Mouse (Mus musculus) heart, embryonic 14.5 days (tissue): ENCODE data around the gene Mbd4. TPM values are rescaled to one million over a fixed set of nuclear protein-coding genes. Genes with fewer than 3 reads are reported as not detected.

Source experiments
- ATAC-seq: fragments of 200-750 bp; cut with Nextera tagmentation; 2 replicates; pipeline ENCODE4 v1.8.0; 2017; ENCODE audit warnings: low read depth, moderate TSS enrichment; ENCODE audit not compliant: insufficient number of reproducible peaks, insufficient read depth, low FRiP score
- H3K27ac ChIP-seq, 2 experiments: fragments of 200-500 bp in 1 of 2; fragments of 300-500 bp in 1 of 2; sonication (generic) in 1 of 2; replicated peaks in 1 of 2; 2 replicates each; pipeline ENCODE4 v1.5.1; 2012 to 2014; ENCODE audit warnings: low read depth in 2 of 2, low read length in 2 of 2, control low read depth in 1 of 2, mild to moderate bottlenecking in 1 of 2, mixed read lengths in 1 of 2; ENCODE audit not compliant: control insufficient read depth in 1 of 2, insufficient read depth in 1 of 2
- H3K27me3 ChIP-seq: fragments of 300-500 bp; sonication (generic); 2 replicates; pipeline ENCODE4 v1.6.1; 2014; ENCODE audit warnings: mild to moderate bottlenecking, low read length, control low read depth; ENCODE audit not compliant: control insufficient read depth, insufficient read depth
- H3K36me3 ChIP-seq: fragments of 300-500 bp; sonication (generic); 2 replicates; pipeline ENCODE4 v1.6.1; 2014; ENCODE audit warnings: mild to moderate bottlenecking, control low read depth, low read length, mixed read lengths; ENCODE audit not compliant: control insufficient read depth, insufficient read depth
- H3K4me1 ChIP-seq, 2 experiments: fragments of 200-500 bp in 1 of 2; fragments of 300-500 bp in 1 of 2; sonication (generic) in 1 of 2; 2 replicates each; pipeline ENCODE4 v1.6.1; 2012 to 2014; ENCODE audit warnings: low read length in 2 of 2, control low read depth in 1 of 2, mixed read lengths in 1 of 2; ENCODE audit not compliant: control insufficient read depth in 2 of 2, insufficient read depth in 2 of 2
- H3K4me2 ChIP-seq: fragments of 300-500 bp; sonication (generic); 2 replicates; pipeline ENCODE4 v1.6.1; 2014; ENCODE audit warnings: mild to moderate bottlenecking, low read length
- H3K4me3 ChIP-seq, 2 experiments: fragments of 200-500 bp in 1 of 2; fragments of 300-500 bp in 1 of 2; sonication (generic) in 1 of 2; 2 replicates each; pipeline ENCODE4 v1.5.1; 2012 to 2014; ENCODE audit warnings: low read length in 2 of 2, mild to moderate bottlenecking in 2 of 2, control low read depth in 1 of 2, low read depth in 1 of 2, moderate library complexity in 1 of 2; ENCODE audit not compliant: control insufficient read depth in 1 of 2, insufficient read depth in 1 of 2
- H3K9ac ChIP-seq: fragments of 300-500 bp; sonication (generic); 2 replicates; pipeline ENCODE4 v1.6.1; 2014; ENCODE audit warnings: mild to moderate bottlenecking, low read length
- H3K9me3 ChIP-seq: fragments of 300-500 bp; sonication (generic); 2 replicates; pipeline ENCODE4 v1.6.1; 2016; ENCODE audit warnings: low read length, control low read depth; ENCODE audit not compliant: control insufficient read depth
- WGBS: fragments of 180-500 bp; shearing (Covaris S2); extraction: QIAGEN DNeasy Blood & Tissue Kit; methylation state at CpG from one replicate; pipeline ENCODE4 v1.1.7; 2014; 5-methylcytosine and 5-hydroxymethylcytosine counted together
- polyA plus RNA-seq: library from polyadenylated mRNA; unstranded; fragments of >200 nt; fragmentation: Nextera tagmentation; extraction: Ambion mirVana; gene quantifications from 2 replicates; pipeline ENCODE4 v1.2.1, GENCODE M21; 2014

Gene Mbd4
- polyA plus RNA-seq, 1 experiment from 2014 or later, result 7.6 TPM

DNA sequence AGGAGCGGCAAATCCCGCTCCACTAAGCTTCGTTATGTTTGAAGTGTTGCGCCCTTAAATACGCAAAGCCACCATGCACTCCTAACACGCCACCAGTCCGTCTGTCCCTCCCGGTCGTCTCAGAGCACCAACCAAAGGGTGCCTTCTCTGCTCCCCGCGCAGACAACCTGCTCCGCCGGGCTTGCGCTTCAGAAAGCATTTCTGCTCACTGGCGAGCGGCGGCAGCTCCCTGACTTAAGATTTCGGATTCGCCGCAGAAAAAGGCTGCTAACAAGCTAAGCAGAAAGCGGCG lies 45.0 kb downstream of the Mbd4 start:
- Histone ChIP-seq H3K9me3 (no peaks in the 10 kb centered on the region), H3K9ac (peak overlapping the region; percentile 99), H3K4me2 (peak overlapping the region; percentile 83), H3K27ac (peak overlapping the region; percentile 92 to 94), H3K36me3 (peaks cover 45% of the 10 kb centered on the region), H3K27me3 (no peaks in the 10 kb centered on the region), H3K4me3 (peak overlapping the region; percentile 92 to 98), H3K4me1 (peaks cover 12 to 20% of the 10 kb centered on the region in 2 experiments)
- WGBS, result 0% methylated on average over 22 of the region's 22 CpGs
- ATAC-seq, result no peak

DNA sequence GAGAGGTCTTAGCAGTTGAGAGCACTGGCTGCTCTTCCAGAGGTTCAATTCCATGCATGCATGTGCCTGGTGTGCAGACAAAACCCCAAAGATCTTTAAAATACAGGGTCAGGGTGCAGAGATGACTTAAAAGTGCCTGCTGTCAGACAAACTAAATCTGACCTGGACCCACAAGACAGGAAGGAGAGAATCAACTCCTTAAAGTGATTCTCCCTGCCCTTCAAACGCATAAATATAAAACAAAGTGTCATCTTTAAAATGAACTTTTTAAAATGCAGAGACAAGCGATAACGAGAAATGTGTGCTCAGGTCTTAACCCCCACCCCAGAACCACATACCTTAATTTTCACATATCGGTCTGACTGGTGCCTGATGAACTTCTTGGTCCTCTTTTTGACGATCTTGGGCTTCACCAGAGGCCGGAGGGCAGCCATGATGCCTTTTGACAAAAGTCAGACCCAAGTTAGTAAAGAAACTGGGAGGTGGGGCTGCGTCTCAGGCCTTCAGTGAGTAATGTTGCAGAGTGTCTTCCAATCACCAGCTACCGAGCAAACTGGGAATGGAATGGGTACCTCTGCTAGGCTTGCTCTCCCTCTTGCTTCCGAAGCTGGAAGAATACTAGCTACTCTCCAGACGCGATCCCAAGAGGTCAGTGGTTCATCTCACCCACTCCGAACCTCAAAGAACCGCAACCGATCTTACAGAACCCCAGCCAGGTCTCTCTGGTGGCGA lies 45.5 kb downstream of the Mbd4 start:
- H3K27ac ChIP-seq, result peak overlapping the region; percentile 92 to 94
- no peak for ATAC-seq
- H3K9ac ChIP-seq, result peak overlapping the region; percentile 99
- peak overlapping the region; percentile 83 for H3K4me2 ChIP-seq
- 2% methylated on average over 15 of the region's 15 CpGs for WGBS
- peaks cover 12 to 20% of the 10 kb centered on the region in 2 experiments for H3K4me1 ChIP-seq
- no peaks in the 10 kb centered on the region for H3K9me3 ChIP-seq
- H3K27me3 ChIP-seq, result no peaks in the 10 kb centered on the region
- peaks cover 50% of the 10 kb centered on the region for H3K36me3 ChIP-seq
- H3K4me3 ChIP-seq, result peak overlapping the region; percentile 92 to 98

DNA sequence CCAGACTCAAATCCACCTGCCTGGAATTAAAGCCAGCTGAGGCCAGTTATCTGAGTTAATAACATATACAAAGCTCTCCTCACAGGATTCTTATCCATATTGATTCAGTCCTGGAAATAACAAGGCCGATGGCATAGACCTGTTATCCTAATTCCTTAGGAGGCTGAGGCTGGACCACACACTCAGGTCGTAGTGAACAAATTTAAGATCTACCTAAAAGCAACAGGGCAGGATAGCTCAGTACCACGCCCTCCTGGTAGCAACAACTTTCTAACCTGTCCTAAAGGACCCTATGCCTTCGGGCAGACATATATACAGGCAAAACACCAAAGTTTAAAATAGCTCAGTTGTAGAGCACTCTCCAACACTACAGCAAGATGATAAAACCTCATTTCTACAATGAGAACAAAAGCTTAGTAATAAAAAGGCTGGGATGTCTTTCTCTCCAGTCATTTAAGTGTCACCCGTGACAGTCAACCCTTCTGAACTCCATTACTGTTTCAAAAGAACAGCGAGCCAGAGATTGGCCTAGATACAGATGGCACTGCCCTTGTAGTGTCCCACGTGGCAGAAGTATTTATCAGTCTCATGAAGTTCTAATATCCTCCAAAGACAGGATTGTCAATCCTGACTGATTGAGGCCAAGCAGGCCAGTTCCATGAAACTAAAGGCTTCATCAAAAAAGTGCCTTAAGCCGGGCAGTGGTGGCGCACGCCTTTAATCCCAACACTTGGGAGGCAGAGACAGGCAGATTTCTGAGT lies 48.6 kb downstream of the Mbd4 start:
- ATAC-seq, result no peak
- peaks cover 80% of the 10 kb centered on the region for H3K36me3 ChIP-seq
- H3K27ac ChIP-seq, result no peak overlapping the region
- H3K27me3 ChIP-seq, result no peaks in the 10 kb centered on the region
- WGBS, result 63% methylated on average over 10 of the region's 10 CpGs
- H3K4me1 ChIP-seq, result peaks cover 12 to 20% of the 10 kb centered on the region in 2 experiments
- H3K9ac ChIP-seq, result no peak overlapping the region
- no peak overlapping the region for H3K4me3 ChIP-seq
- H3K4me2 ChIP-seq, result no peak overlapping the region
- H3K9me3 ChIP-seq, result no peaks in the 10 kb centered on the region

DNA sequence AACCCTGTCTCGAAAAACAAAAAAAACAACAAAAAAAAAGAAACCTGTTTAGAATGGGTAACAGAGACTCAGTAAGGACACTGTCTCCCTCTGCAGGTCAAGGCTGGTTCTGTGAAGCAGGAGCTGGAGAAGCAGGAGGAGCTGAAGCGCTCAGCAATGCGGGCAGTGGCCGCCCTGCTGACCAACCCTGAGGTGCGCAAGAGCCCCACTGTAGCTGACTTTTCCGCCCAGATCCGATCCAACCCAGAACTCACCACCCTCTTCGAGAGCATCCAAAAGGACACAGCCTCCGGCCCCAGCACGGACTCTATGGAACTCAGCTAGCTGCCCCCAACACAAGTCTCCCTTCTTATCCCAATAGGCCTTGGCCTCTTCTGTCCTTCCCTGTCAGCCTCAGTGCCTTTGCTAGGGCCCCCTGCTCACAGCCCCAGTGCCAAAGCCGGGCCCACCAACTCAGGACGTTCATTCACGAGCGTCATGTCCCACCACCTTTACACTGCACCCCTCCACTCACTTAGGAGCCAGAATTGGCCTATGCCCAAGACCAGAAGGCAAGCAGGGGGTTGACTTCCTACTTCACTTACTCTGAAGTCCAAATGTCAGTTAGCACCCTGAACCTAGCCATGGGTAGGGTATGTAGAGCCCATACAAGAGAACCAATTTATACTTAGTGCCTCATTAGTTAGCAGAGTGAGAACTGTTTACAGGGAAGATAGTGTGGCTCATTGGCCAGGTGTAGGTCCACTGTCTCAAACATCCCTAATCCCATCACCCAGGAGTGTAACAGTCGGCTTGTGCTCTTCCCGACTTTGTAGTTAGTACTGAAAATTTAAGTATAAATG lies 49.4 kb downstream of the Mbd4 start:
- H3K9ac ChIP-seq, result 0 out of 2 replicates have a peak overlapping the region, but pooled peaks have one; percentile 12
- no peak overlapping the region for H3K27ac ChIP-seq
- no peaks in the 10 kb centered on the region for H3K27me3 ChIP-seq
- H3K36me3 ChIP-seq, result peaks cover 89% of the 10 kb centered on the region
- H3K4me2 ChIP-seq, result no peak overlapping the region
- 46% methylated on average over 16 of the region's 16 CpGs for WGBS
- no peak overlapping the region for H3K4me3 ChIP-seq
- peaks cover 12 to 20% of the 10 kb centered on the region in 2 experiments for H3K4me1 ChIP-seq
- H3K9me3 ChIP-seq, result no peaks in the 10 kb centered on the region
- ATAC-seq, result peak; percentile 60

DNA sequence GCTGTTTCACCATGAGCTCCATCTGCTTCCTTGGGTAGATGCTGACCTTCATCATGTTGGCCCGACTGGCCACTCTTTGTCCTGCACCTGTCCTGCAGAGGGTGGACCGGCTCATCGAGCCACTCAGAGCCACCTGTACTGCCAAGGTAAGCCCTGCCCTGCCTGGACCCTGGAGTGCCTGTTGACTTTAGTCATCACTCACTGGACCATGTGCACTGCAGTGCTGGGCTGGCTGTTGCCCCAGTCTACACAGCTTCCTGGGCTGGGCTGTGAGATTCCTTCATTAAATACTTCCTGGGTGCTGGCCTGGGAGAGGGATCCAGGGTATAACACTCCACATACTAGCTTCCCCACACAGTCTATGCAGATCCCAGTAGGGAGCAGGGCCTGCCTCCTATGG lies 51.4 kb downstream of the Mbd4 start:
- H3K4me2 ChIP-seq, result no peak overlapping the region
- no peaks in the 10 kb centered on the region for H3K9me3 ChIP-seq
- no peaks in the 10 kb centered on the region for H3K27me3 ChIP-seq
- peaks cover 100% of the 10 kb centered on the region for H3K36me3 ChIP-seq
- H3K27ac ChIP-seq, result no peak overlapping the region
- no peak overlapping the region for H3K9ac ChIP-seq
- WGBS, result 89% methylated on average over 3 of the region's 3 CpGs
- H3K4me3 ChIP-seq, result no peak overlapping the region
- peaks cover 6 to 14% of the 10 kb centered on the region in 2 experiments for H3K4me1 ChIP-seq
- ATAC-seq, result no peak

DNA sequence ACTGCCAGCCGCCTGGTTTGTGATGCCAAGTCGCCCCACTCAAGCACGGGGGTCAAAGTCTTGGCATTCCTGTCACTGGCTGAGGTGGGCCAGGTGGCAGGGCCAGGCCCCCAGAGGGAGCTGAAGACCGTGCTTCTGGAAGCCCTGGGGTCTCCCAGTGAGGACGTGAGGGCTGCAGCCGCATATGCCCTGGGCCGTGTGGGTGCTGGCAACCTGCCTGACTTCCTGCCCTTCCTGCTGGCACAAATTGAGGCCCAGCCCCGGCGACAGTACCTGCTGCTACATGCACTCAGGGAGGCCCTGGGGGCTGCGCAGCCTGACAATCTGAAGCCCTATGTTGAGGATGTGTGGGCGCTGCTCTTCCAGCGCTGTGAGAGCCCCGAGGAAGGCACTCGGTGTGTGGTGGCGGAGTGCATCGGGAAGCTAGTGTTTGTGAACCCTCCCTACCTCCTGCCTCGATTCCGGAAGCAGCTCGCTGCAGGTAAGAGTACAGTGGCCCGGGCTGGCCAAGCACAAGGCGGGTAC lies 60.4 kb downstream of the Mbd4 start:
- 81% methylated on average over 21 of the region's 21 CpGs for WGBS
- H3K9ac ChIP-seq, result no peak overlapping the region
- H3K4me2 ChIP-seq, result no peak overlapping the region
- no peaks in the 10 kb centered on the region for H3K27me3 ChIP-seq
- ATAC-seq, result no peak
- H3K4me3 ChIP-seq, result no peak overlapping the region
- H3K36me3 ChIP-seq, result peaks cover 100% of the 10 kb centered on the region
- 0 out of 4 replicates have a peak overlapping the region, but pooled peaks of 1 of the 2 experiments have one; percentile 5 for H3K27ac ChIP-seq
- H3K4me1 ChIP-seq, result peaks cover 4 to 12% of the 10 kb centered on the region in 2 experiments; a peak in 3 of 4 replicates
- H3K9me3 ChIP-seq, result no peaks in the 10 kb centered on the region
